Mouse (Mus musculus): Measurements from ENCODE around the gene Agmo. TPM values are rescaled to one million over a fixed set of nuclear protein-coding genes. Genes with fewer than 3 reads are reported as not detected.
A peak's percentile ranks its signal among the peaks of the same experiment; 100 is the strongest.

Gene Agmo
- total RNA-seq (2021), result 1 to 10 TPM; 1.6 to 2.5 TPM
- long read RNA-seq, experiment 1, partial matches to known transcripts, result 0 of 3 reads
- long read RNA-seq, experiment 1, other reads (novel, unspliced or antisense), result 0 of 3 reads
- long read RNA-seq, experiment 2, partial matches to known transcripts, result 0 of 2 reads
- long read RNA-seq, experiment 2, other reads (novel, unspliced or antisense), result 0 of 2 reads

- intact Hi-C loops (cut with DNase I; ENCODE audit: low total_unique reads), result no loop called here
- DNase-seq, result peak; percentile 6
These were observed at the start of gene Agmo for GRCm38 (mm10) chr12:37241566-37242021. TSS of gene Agmo (plus strand) at chr12:37241641.

- no peak for DNase-seq
- intact Hi-C loops (cut with DNase I; ENCODE audit: low total_unique reads), result no loop called here
These were observed 10.3 kb upstream of the Agmo start for GRCm38 (mm10) chr12:37231119-37231518.

DNA sequence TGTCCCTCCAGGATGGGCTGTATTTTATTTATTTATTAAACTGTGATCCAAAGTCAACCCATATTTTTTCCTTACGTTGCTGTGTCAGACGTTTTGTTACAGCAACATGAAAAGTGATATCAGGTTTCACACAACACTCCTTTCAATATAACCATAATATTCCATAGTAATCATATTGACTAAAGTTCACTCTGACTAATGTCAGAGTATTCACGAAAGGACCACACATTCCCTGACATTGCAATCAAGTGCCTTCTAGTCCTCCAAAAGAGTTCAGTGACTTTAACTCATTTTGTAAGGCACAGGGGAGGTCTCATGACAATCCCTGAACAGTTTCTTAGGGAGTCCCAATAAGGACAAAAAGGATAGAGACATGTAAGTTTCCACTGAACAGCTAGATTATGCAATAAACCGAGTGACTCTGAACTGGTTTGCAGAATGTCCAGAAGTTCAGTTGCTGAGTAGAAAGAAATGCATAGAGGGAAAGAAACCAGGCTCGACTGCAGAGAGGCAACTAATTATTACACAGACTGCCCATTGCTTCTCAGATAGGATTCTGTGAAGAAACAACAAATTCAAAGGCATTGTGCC, 371 bp upstream of the Agmo start:
- intact Hi-C loops (cut with DNase I; ENCODE audit: low total_unique reads), result no loop called here
- DNase-seq, result no peak

DNA sequence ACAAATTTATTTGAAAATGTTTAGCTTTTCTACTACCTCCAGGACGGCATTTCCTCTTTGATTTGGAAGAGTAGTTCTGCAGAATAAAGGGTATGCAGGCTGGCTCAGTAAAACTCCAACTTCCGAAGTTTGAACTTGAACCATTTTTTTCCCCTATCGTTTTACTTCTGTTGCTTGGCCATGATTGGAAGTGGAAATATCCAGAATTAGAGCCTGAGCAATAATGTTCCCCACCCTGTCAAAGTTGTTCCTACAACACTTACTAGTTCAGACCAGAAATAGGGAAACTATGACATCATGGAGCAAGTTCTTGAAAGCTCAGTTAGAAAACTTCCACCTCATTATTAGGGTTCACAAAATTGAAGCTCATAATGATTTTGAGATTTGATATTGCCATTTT, 1.0 kb downstream of the Agmo start:
- intact Hi-C loops (cut with DNase I; ENCODE audit: low total_unique reads), result no loop called here
- no peak for DNase-seq

GRCm38 (mm10) chr12:37244876-37245275, 3.4 kb downstream of the Agmo start:
- intact Hi-C loops (cut with DNase I; ENCODE audit: low total_unique reads), result no loop called here
- peak; percentile 8 for DNase-seq

- no peak for DNase-seq
- intact Hi-C loops (cut with DNase I; ENCODE audit: low total_unique reads), result no loop called here
These were observed 10.2 kb downstream of the Agmo start for GRCm38 (mm10) chr12:37251688-37252087.

- DNase-seq, result no peak
- intact Hi-C loops (cut with DNase I; ENCODE audit: low total_unique reads), result no loop called here
These were observed 15.7 kb downstream of the Agmo start for GRCm38 (mm10) chr12:37257099-37257498.

- intact Hi-C loops (cut with DNase I; ENCODE audit: low total_unique reads), result no loop called here
- DNase-seq, result no peak
These were observed 18.5 kb downstream of the Agmo start for GRCm38 (mm10) chr12:37259771-37260528.

- intact Hi-C loops (cut with DNase I; ENCODE audit: low total_unique reads), result no loop called here
- no peak for DNase-seq
These were observed 22.2 kb downstream of the Agmo start for GRCm38 (mm10) chr12:37263685-37264084.

DNA sequence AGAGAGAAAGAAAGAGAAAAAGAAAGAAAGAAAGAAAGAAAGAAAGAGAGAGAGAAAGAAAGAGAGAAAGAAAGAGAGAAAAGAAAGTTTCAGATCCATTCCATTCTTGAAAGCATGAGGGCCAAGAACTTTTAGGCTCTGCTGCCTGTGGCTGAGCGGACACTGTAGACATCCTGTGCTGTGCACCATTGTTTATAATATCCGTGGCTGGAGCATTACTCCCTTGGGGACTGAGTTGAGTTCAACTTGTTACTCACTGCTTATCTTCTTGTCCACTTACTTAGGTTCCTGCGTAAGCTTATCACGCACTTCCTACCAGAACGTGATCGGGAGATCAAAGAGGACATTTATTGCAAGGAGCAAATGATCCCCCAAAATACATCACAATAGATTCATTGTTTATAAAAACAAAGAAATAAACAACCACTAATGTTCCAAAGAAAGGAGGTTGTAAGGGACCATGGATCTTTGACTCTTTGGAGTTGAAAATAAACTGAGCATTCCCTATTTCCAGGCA, 27.3 kb downstream of the Agmo start:
- intact Hi-C loops (cut with DNase I; ENCODE audit: low total_unique reads), result no loop called here
- no peak for DNase-seq

DNA sequence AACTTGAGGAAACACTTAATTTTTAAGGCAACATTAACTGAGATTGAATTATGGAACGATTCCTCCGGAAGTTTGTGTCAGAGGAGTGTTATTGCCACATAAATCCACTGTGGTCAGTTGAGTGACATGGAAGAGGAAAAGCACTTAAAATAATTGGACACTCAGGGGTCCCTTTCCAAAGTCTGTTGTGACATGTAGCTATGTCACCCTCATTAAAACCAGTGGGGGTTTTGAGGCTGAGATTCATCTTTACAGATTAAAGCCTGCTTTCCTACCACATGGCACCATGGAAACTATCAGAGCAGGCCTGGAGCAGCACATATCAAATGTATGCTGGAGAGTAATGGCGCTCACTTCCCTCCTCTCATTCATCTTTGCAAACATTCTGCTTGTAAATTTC, 31.2 kb downstream of the Agmo start:
- intact Hi-C loops (cut with DNase I; ENCODE audit: low total_unique reads), result no loop called here

DNA sequence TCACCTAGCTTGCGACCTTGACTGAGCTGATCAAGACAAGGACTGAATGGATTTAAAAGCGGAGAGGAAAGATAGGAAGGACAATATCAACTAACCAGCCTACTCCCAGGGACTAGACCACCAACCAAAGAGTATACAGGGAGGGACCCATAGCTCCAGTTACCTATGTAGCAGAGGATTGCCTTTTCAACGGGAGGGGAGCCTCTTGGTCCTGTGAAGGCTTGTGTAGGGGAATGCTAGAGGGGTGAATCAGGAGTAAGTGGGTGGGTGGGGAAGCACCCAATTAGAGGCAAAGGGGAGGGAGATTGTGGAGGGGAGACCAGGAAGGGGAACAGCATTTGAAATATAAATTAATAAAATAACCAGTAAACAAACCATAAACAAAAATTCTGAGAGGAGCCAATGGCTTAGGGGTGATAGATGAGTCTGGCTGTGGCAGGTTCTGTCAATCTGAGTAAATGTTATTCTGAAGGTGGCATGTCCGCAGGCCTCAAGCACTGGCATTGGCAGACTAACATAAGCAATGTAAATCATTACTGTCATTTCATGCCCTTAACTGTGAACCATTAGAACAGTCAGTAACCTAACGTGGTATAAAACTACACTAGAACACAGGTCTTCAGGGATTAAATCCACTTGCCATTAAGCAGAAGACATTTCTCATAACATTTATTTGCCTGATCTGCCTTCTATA, 32.7 kb downstream of the Agmo start:
- no peak for DNase-seq
- intact Hi-C loops (cut with DNase I; ENCODE audit: low total_unique reads), result no loop called here

More for the DNA sequence above, 31.2 kb downstream of the Agmo start:
- DNase-seq, result no peak

DNA sequence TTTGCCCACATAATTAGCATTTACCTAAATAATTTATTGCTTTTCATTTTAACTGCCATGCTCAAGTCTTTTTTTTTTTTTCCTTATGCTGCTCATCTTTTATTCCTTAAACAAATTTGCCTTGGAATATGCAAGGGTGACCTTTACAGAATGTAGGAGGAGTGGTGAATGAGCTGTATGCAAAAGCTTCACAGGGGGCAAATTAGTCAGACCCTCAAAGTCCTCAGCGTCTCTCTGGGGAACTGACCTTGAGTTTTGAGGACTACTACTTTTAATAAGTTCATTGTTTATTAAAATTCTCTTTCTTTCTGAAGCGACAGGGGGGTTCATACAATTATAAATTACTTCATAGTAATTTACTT, 33.2 kb downstream of the Agmo start:
- intact Hi-C loops (cut with DNase I; ENCODE audit: low total_unique reads), result no loop called here

DNA sequence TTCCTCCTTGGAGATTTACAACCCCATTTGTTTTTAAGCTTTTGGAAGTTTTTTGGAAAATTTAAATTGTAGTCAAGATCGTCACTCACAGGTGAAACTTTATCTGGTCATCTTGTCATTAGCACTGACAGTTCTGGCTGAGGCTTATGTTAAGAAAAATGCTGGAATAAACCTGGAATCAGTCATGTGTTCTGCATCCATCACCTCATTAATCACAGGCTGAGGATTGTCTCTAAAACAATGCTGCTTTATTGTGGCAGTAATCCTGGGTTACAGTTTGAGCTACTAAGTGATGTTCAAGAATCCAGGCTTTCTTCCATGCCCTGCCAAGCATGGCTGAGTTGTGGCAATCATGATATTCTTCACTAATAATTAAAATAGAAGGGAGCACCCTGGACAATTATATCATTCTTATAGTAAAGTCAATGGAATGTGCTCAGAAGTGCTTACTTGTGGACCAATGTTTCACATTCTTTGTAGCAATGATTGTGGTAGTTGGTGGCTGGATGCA, 65.6 kb downstream of the Agmo start:
- intact Hi-C loops (cut with DNase I; ENCODE audit: low total_unique reads), result no loop called here
- DNase-seq, result no peak

More for the DNA sequence above, 33.2 kb downstream of the Agmo start:
- no peak for DNase-seq

DNA sequence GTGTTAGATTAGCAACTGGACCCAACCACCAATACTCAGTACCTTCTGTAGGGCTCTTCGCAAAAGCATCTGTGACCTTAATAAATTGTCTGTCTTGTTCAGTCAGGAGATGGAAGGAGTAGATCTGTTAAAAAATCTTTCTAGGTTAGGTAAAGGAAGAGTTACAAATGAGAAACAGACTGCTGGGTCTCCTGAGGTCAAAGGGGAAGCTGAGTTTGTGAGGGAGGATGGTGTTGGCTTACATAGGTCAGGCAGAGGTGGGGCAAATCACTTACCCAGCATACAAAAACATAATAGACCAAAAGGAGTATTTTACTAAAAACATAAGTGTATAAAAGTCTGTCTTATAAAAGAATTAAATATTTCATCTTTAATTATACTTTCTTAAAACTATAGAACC, 69.3 kb downstream of the Agmo start:
- DNase-seq, result no peak
- intact Hi-C loops (cut with DNase I; ENCODE audit: low total_unique reads), result no loop called here

DNA sequence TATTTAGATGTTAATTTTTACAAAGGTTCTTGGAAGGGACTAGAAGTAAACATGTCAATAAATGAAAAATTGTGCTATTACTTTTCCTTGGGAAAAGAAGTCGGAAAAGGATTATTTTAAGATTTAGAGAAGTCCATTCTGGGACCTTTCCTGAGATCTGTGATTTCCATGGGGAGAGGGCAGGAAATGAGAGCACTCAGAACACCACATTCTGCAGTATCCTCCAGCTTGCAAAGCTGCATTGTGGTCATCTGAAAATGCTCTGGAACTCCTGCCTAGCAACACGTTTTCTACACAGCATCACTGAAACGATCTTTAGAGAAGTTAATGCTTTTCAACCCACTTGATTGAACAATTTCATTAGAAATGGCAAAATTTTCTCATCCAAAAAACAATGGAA, 81.4 kb downstream of the Agmo start:
- intact Hi-C loops (cut with DNase I; ENCODE audit: low total_unique reads), result no loop called here
- DNase-seq, result no peak

DNA sequence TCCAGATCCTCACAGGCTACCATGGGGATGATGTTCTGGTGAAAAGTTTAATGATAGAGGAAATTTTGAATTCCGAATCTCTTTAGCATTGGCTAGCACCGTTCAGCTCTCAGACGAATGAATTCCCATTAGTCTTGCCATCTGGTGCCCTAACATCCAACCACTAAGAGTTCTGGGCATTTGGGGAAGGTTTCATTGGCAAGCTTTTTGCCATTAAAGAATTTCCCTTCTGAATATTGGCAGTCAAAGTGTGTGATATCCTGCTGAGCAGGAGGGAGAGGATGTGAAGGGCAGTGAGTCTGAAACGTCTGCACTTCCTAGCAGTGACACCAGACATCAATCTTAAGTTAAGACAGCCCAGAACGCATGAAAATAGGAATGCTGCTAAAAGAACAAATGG, 93.5 kb downstream of the Agmo start:
- intact Hi-C loops (cut with DNase I; ENCODE audit: low total_unique reads), result no loop called here
- DNase-seq, result no peak

DNA sequence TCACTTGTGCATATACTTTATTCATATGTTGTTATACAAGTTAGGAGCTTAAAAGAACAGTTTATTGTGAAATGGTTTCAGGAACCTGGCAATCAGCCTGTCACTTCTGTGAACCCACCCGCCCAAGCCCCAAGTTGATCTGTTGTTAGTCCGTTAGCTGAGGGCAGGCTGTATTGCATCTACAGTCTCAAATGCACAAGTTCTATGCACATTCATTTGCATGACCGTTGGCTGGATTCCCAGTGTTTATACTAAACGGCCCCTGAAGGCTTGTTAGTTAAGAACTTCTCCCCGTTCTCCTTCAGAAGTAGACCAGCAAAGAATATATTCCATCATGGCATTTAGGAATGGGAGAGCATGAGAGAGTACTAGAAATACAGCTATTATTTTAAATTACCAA, 102.8 kb downstream of the Agmo start:
- no peak for DNase-seq
- intact Hi-C loops (cut with DNase I; ENCODE audit: low total_unique reads), result no loop called here

GRCm38 (mm10) chr12:37345696-37346095, 104.3 kb downstream of the Agmo start:
- DNase-seq, result no peak
- intact Hi-C loops (cut with DNase I; ENCODE audit: low total_unique reads), result no loop called here

DNA sequence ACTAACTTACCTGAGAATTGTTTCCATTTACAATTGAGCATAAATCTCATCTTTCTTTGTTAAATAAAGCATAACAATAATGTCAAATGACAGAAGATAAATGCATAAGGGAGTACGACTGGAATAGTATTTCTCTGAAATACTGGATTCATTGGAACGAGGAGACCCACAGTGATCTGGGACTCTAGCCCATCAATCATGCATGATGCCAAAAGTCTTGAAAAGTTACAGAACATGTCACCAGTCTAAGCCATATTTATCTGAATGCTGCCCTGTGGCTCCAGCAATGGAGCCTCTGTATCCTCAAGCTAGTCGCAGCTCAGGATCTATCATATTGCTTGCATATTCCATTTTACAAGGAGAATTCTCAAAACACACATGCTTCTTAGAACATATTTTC, 150.9 kb downstream of the Agmo start:
- DNase-seq, result no peak
- intact Hi-C loops (cut with DNase I; ENCODE audit: low total_unique reads), result no loop called here
